Mouse (Mus musculus) Patski (cell line): ENCODE results near the gene Gm7075. TPM values are rescaled to one million over a fixed set of nuclear protein-coding genes. Genes with fewer than 3 reads are reported as not detected.
"Not testable (repeated sequence)": the region's sequence is repeated elsewhere in the genome, so short reads cannot be mapped to it uniquely, and the experiment has no call there.

Experiments
- ATAC-seq: fragments of 100-300 bp; one replicate; pipeline ENCODE4 v1.8.0; 2021
- CTCF ChIA-PET: fragments of 350-600 bp; sonication (Branson Sonifier 250); formaldehyde crosslinking; loops from one replicate; lab custom pipeline; 2022; ENCODE audit warnings: inconsistent platforms; lab: Charles Lee
- POLR2A ChIA-PET: fragments of 350-600 bp; sonication (Branson Sonifier 250); formaldehyde crosslinking; loops from one replicate; lab custom pipeline; 2022; ENCODE audit warnings: antibody characterized with exemption, inconsistent platforms; lab: Charles Lee
- DNase-seq: peaks from one replicate; pipeline ENCODE4 v3.0.0-alpha.2; 2011; ENCODE audit warnings: low read depth, low spot score
- H3K27me3 ChIP-seq: fragments of 371-371 bp; one replicate; pipeline ENCODE4 v1.5.1; 2021
- CTCF ChIP-seq: fragments of 100-300 bp; IDR thresholded peaks from one replicate; pipeline ENCODE4 v1.5.1; 2021
- in situ Hi-C: fragments of 300-500 bp; cut with MboI; formaldehyde crosslinking; loops from 3 replicates; pipeline ENCODE4 v1.11.1; 2018; ENCODE audit warnings: low pct_unique_long_range_greater_than_20kb, mixed read lengths
- polyA plus RNA-seq: library from polyadenylated mRNA; unstranded; gene quantifications from one replicate; pipeline ENCODE4 v1.2.3, GENCODE M21; 2021

Gm7075 gene
- polyA plus RNA-seq, 1 experiment from 2014 or later, result not detected

DNA sequence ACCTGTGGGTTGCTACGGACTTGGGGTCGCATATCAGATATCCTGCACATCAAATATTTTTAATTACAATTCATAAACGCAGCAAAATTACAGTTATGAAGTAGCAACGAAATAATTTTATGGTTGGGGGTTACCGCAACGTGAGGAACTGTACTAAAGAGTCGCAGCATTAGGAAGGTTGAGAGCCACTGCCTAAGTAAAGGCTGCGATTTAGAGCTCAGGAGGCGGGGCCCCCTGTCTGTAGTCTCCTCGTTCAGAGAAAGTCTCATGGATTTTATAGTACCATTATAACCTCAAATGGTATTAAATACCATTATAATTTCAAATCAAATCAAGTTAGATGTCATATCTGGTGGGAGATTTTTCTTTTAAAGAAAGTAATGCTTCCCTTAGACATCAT lies 34.6 kb downstream of the Gm7075 start:
- H3K27me3 ChIP-seq, result no peaks in the 10 kb centered on the region
- POLR2A ChIA-PET, result interaction anchor here (0.5 kb wide), 1 partner anchor 36 kb away, joined by 4 read pairs; no protein-coding TSS in a partner anchor
- in situ Hi-C loops, result no loop called here
- CTCF ChIA-PET, result interaction anchor here (0.9 to 1.3 kb wide), 2 partner anchors 9 to 11 kb away, joined by 3 read pairs; no protein-coding TSS in a partner anchor
- peak; percentile 37 for ATAC-seq
- DNase-seq, result no peak
- TF ChIP-seq CTCF, result no peak

DNA sequence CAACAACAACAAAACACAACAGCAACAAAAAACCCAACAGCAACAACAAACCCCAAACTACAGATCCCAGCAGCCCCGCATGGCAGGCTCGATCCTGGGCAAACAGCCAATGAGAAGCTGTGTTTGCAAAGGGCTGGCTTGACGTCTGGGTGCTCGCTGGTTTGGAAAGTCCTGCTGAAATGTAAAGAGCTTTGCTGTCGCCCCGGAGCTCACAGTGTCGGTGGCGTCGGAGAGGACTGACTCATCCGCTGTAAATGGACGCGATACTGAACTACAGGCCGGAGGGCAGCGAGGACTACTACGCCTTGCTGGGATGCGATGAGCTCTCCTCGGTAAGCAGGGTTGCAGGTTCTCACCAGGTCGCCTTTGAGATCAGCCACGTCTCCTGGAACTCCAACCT lies 35.1 kb downstream of the Gm7075 start:
- DNase-seq (no peak), ATAC-seq (peak; percentile 78)
- no peaks in the 10 kb centered on the region for H3K27me3 ChIP-seq
- CTCF ChIA-PET, result interaction anchor here (0.9 to 1.3 kb wide), 2 partner anchors 9 to 11 kb away, joined by 3 read pairs; no protein-coding TSS in a partner anchor
- TF ChIP-seq CTCF, result no peak
- POLR2A ChIA-PET, result interaction anchor here (0.5 kb wide), 1 partner anchor 36 kb away, joined by 4 read pairs; no protein-coding TSS in a partner anchor
- in situ Hi-C loops, result no loop called here

- H3K27me3 ChIP-seq, in situ Hi-C loops, POLR2A ChIA-PET, ATAC-seq, DNase-seq: not testable (repeated sequence)
- CTCF ChIA-PET, result interaction anchor here (1.3 kb wide), 1 partner anchor 12 kb away, joined by 3 read pairs; no protein-coding TSS in a partner anchor
These were observed 35.7 kb downstream of the Gm7075 start for GRCm38 (mm10) chr10:63385897-63386296.

DNA sequence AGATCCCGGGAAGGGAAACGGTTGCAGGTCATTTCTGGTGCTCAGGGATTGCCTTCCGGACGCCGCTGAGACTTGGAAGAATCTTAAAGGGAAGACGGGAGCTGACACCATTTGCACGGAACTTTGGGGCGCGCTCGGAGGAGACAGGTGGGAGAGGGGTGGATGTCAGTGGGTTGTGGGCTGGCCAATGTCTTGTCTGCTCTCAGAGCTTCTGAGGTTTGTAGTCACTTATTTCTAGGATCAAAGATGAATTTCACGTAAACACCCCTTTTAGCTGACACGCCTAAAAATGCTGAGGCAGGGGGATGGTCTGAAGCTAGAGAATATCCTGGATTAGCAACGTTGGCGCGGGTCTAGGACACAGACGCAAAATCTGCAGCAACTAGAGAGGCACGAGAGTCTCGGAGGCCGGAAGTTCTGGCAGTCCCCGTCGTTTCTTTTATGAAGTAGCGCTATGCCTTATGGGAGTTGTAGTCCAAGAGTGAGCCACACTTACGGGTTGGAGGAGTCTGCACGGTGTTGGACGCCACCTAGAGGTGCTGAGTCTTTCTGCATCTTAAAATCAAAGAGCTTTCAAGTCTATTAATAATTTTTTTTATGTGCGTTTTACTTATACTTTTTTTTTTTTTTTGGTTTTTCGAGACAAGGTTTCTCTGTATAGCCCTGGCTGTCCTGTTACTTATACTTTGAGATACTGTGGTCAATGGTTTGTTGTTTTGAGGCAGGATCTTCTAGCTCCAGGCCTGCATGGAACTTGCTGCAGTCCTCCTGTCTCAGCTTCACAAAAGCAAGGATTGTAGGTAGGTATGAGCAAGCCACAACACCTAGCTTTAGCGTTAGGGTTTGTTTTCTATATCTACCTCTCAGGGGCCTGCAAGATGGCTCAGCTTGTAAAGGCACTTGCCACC lies 39.0 kb downstream of the Gm7075 start, which contains the start of gene Dnajc12:
Gene Dnajc12 (plus strand): TSS at position 72 of the 908 bp plus-strand sequence.
- TF ChIP-seq CTCF, result peak; percentile 81
- DNase-seq, result peak; percentile 73
- POLR2A ChIA-PET, result interaction anchor here (0.6 to 1.4 kb wide), 4 partner anchors 14 to 561 kb away, joined by 3 to 7 read pairs (median 4); no protein-coding TSS in a partner anchor
- CTCF ChIA-PET, result interaction anchor here (0.6 to 2.2 kb wide), 16 partner anchors 14 to 232 kb away, joined by 3 to 12 read pairs (median 3); partner anchors contain the start of gene Mypn
- H3K27me3 ChIP-seq, result no peaks in the 10 kb centered on the region
- peak; percentile 91 for ATAC-seq
- in situ Hi-C loops, result loop anchor here (5.0 kb wide), 1 partner anchor 230 kb away; no protein-coding TSS in a partner anchor

DNA sequence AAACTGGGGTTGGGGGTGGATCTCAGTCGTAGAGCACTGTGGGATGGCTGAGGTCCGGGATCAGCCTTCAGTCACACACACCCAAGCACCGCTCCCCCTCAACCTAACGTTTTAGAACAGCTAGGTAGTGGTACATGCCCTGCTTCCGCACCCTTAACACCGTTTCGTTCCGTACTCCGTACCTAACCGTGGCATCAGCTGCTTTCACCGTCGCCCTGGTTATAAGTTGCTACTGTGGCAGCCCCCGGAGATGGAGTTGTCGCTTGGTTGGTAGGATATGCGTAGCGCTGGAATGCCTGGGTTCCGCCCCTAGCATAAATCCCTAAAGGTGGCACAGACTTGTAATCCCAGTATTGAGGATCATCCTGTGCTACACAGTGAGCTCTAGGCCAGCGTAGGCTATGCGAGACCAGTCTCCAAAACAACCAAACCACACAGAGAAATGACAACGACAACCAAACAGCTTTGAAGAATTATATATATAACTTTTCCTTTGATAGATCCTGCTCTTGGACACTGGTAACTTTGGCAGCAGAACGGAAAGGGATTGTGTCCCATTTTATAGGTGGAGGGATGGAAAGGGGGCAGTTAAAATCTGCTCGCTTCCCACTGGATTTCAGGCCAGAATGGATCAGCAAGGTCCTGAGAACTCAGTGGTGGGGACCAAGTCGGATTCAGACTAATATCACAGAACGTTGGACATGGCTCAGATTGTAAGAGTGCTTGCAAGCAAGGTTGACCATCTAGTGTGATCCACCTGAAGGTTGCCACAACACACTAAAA lies 39.9 kb downstream of the Gm7075 start, which contains the start of gene Sirt1:
Gene Sirt1 (minus strand): TSS at position 207 of the 783 bp plus-strand sequence.
- ATAC-seq (no peak), DNase-seq (no peak)
- no peaks in the 10 kb centered on the region for H3K27me3 ChIP-seq
- in situ Hi-C loops, result loop anchor here (5.0 kb wide), 1 partner anchor 229 kb away; no protein-coding TSS in a partner anchor
- ChIA-PET CTCF (interaction anchor here (0.8 to 2.2 kb wide), 8 partner anchors 21 to 231 kb away, joined by 3 to 12 read pairs (median 4); no protein-coding TSS in a partner anchor), POLR2A (interaction anchor here (1.4 kb wide), 1 partner anchor 14 kb away, joined by 3 read pairs; no protein-coding TSS in a partner anchor)
- TF ChIP-seq CTCF, result no peak

GRCm38 (mm10) chr10:63378948-63379680 lies 42.5 kb downstream of the Gm7075 start:
- ChIA-PET POLR2A (no interaction called here), CTCF (no interaction called here)
- no peak for TF ChIP-seq CTCF
- no peaks in the 10 kb centered on the region for H3K27me3 ChIP-seq
- DNase-seq (no peak), ATAC-seq (no peak)
- in situ Hi-C loops, result no loop called here

GRCm38 (mm10) chr10:63377468-63377867 lies 44.1 kb downstream of the Gm7075 start:
- POLR2A ChIA-PET, result no interaction called here
- DNase-seq, result no peak
- CTCF ChIA-PET, result interaction anchor here (0.7 to 3.3 kb wide), 14 partner anchors 9 to 226 kb away, joined by 3 to 16 read pairs (median 3); partner anchors contain the start of gene Mypn
- TF ChIP-seq CTCF, result peak; percentile 88
- ATAC-seq, result no peak
- in situ Hi-C loops, result no loop called here
- H3K27me3 ChIP-seq, result no peaks in the 10 kb centered on the region

- TF ChIP-seq CTCF, result no peak
- H3K27me3 ChIP-seq, result no peaks in the 10 kb centered on the region
- ChIA-PET CTCF (interaction anchor here (0.8 to 3.3 kb wide), 4 partner anchors 47 to 94 kb away, joined by 3 to 16 read pairs (median 3); no protein-coding TSS in a partner anchor), POLR2A (no interaction called here)
- DNase-seq (no peak), ATAC-seq (no peak)
- in situ Hi-C loops, result no loop called here
These were observed 45.3 kb downstream of the Gm7075 start for GRCm38 (mm10) chr10:63376303-63376702.

Other genes starting within 250 kb of the Gm7075 start
- gene Mypn, start 217.8 kb downstream of the Gm7075 start, polyA plus RNA-seq, result not detected
- 38.6 TPM for gene Herc4, start 178.0 kb downstream of the Gm7075 start, polyA plus RNA-seq
- 11.6 TPM for gene Sirt1, start 40.1 kb downstream of the Gm7075 start, polyA plus RNA-seq
- 17.4 TPM for gene Dnajc12, start 39.3 kb downstream of the Gm7075 start, polyA plus RNA-seq
- gene Ctnna3, start 8.3 kb upstream of the Gm7075 start, polyA plus RNA-seq, result not detected